Mouse (Mus musculus) liver, adult (tissue): ENCODE data around the gene Sec61a2.

Experiments
- GATA4 ChIP-seq: IDR thresholded peaks from 2 replicates; pipeline ENCODE4 v1.6.1; 2014; ENCODE audit warnings: mild to moderate bottlenecking, low read length; ENCODE audit not compliant: insufficient replicate concordance

Gene Sec61a2

GRCm38 (mm10) chr2:5894843-5895570 lies at the start of gene Sec61a2:
TSS of gene Sec61a2 (minus strand) at chr2:5895432.
- peak; percentile 15; the same call in 1 of the 2 replicates for TF ChIP-seq GATA4

- TF ChIP-seq GATA4 = no peak
These were observed 47.8 kb upstream of the Sec61a2 start for GRCm38 (mm10) chr2:5943071-5943470.

GRCm38 (mm10) chr2:5942416-5943032 lies 47.3 kb upstream of the Sec61a2 start, which contains the start of gene Dhtkd1:
TSS of gene Dhtkd1 (minus strand) at chr2:5942792.
- TF ChIP-seq GATA4 = no peak

- TF ChIP-seq GATA4 = no peak
These were observed 46.7 kb upstream of the Sec61a2 start for GRCm38 (mm10) chr2:5941861-5942415.

GRCm38 (mm10) chr2:5940936-5941335 lies 45.7 kb upstream of the Sec61a2 start:
- TF ChIP-seq GATA4 = no peak

GRCm38 (mm10) chr2:5939911-5940310 lies 44.7 kb upstream of the Sec61a2 start:
- TF ChIP-seq GATA4 = no peak

- TF ChIP-seq GATA4 = no peak
These were observed 44.1 kb upstream of the Sec61a2 start for GRCm38 (mm10) chr2:5939319-5939718.

- no peak for TF ChIP-seq GATA4
These were observed 41.3 kb upstream of the Sec61a2 start for GRCm38 (mm10) chr2:5936550-5936949.

- TF ChIP-seq GATA4 = no peak
These were observed 40.8 kb upstream of the Sec61a2 start for GRCm38 (mm10) chr2:5936068-5936467.

- no peak for TF ChIP-seq GATA4
These were observed 39.7 kb upstream of the Sec61a2 start for GRCm38 (mm10) chr2:5934936-5935335.

- TF ChIP-seq GATA4 = no peak
These were observed 36.7 kb upstream of the Sec61a2 start for GRCm38 (mm10) chr2:5931938-5932337.

- no peak for TF ChIP-seq GATA4
These were observed 35.2 kb upstream of the Sec61a2 start for GRCm38 (mm10) chr2:5930291-5931054.

GRCm38 (mm10) chr2:5929793-5930192 lies 34.6 kb upstream of the Sec61a2 start:
- TF ChIP-seq GATA4 = no peak

DNA sequence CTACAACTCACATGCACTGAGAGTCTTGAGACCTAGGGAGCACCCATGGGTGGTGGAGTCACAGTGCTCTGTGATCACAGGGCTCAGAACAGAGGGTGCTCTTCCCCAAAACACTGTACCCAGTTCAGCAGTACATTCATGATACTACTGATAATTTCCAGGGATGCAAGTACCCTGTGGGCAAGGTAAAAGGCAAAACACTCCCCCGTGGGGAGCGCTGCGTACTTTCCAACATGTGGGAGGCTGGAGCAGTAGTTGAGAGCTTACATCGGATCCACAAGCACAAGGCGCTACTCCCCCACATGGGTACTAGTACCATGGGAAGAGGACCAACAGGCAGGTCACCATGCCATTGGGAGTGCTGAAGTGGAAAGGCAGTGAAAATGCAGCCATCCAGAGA lies 32.2 kb upstream of the Sec61a2 start:
- TF ChIP-seq GATA4 = no peak

GRCm38 (mm10) chr2:5923786-5924185 lies 28.6 kb upstream of the Sec61a2 start:
- TF ChIP-seq GATA4 = no peak
